Mouse (Mus musculus): ENCODE data around the gene Mdm2.

DNA sequence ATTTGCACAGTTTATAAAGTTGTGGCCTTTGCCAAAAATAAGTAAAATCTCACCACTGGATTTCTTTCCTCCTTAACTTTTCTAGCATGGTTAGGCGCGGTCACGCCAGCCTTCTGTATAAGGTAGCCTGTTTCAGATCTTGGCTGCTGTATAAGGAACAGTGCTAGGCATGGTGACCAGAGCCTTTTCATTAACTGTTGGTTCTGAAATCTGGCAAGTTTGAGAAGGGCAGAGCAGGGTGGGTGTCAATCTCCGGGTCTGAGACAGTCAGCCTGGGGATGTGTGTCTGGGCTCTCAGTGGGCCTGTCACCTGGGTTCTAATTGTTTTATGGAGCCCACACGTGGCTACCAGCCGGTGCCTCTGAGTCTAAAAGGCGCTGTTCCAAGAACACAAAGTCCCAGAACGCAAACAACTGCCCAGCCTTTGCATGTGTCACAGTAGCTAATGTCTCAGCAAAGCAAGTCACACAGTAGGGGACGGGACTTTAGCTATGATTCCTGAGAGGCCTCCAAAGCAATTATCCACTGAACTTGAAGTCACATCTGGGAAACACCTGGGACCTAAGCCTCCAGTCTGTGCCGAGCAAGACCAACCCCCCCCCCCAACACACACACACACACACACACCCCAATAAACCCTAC, 41.0 kb downstream of the Mdm2 start:
- TF ChIP-seq CTCF (IDR thresholded peaks at IDR 0.05) (no peak), POLR2A (IDR thresholded peaks at IDR 0.05; ENCODE audit: insufficient read depth, low read depth, low read length) (no peak)
